Mouse (Mus musculus): ENCODE measurements around the gene Abi1. TPM values are rescaled to one million over a fixed set of nuclear protein-coding genes. Genes with fewer than 3 reads are reported as not detected.

Gene Abi1
- polyA plus RNA-seq, 1 experiment from 2014 or later = 40.7 TPM

- H3K27me3 ChIP-seq (ENCODE audit: control insufficient read depth, insufficient read depth, low read length) = no peaks in the 10 kb centered on the region
- 61% methylated on average over 6 of the region's 6 CpGs for WGBS
- ATAC-seq (ENCODE audit: low FRiP score, low TSS enrichment) = peak; percentile 74
- no peak overlapping the region; the same call in 1 of the 2 replicates for H3K27ac ChIP-seq (replicated peaks)
- no peak overlapping the region for H3K4me2 ChIP-seq (replicated peaks; ENCODE audit: low read depth)
- 0 out of 2 replicates have a peak, but pooled peaks cover 2% of the 10 kb centered on the region for H3K36me3 ChIP-seq (ENCODE audit: control insufficient read depth, insufficient read depth, low read length)
- TF ChIP-seq EP300 (optimal IDR thresholded peaks at IDR 0.05) (no peak), CTCF (IDR thresholded peaks at IDR 0.05; ENCODE audit: low read depth) (no peak)
- H3K4me3 ChIP-seq (ENCODE audit: low read depth, low read length) = no peak overlapping the region
- H3K9me3 ChIP-seq (ENCODE audit: control insufficient read depth, low read length) = no peaks in the 10 kb centered on the region
- no peaks in the 10 kb centered on the region for H3K4me1 ChIP-seq (replicated peaks; ENCODE audit: control insufficient read depth, insufficient read depth)
- DNase-seq (ENCODE audit: low spot score) = peak; percentile 23
- H3K9ac ChIP-seq (ENCODE audit: low read length) = no peak overlapping the region
These were observed 33.8 kb downstream of the Abi1 start for GRCm38 (mm10) chr2:23006219-23006618.

- Histone ChIP-seq H3K36me3 (ENCODE audit: control insufficient read depth, insufficient read depth, low read length) (0 out of 2 replicates have a peak, but pooled peaks cover under 1% of the 10 kb centered on the region), H3K4me3 (ENCODE audit: low read depth, low read length) (no peak overlapping the region), H3K4me2 (replicated peaks; ENCODE audit: low read depth) (no peak overlapping the region), H3K27me3 (ENCODE audit: control insufficient read depth, insufficient read depth, low read length) (no peaks in the 10 kb centered on the region), H3K27ac (replicated peaks) (no peak overlapping the region), H3K4me1 (replicated peaks; ENCODE audit: control insufficient read depth, insufficient read depth) (peaks cover 7% of the 10 kb centered on the region; the same call in 1 of the 2 replicates), H3K9ac (ENCODE audit: low read length) (no peak overlapping the region), H3K9me3 (ENCODE audit: control insufficient read depth, low read length) (no peaks in the 10 kb centered on the region)
- ATAC-seq (ENCODE audit: low FRiP score, low TSS enrichment) (no peak), DNase-seq (ENCODE audit: low spot score) (no peak)
- TF ChIP-seq CTCF (IDR thresholded peaks at IDR 0.05; ENCODE audit: low read depth) = no peak
- TF ChIP-seq EP300 (optimal IDR thresholded peaks at IDR 0.05) = no peak
- 58% methylated on average over 3 of the region's 3 CpGs for WGBS
These were observed 37.4 kb downstream of the Abi1 start for GRCm38 (mm10) chr2:23002637-23003036.

- Histone ChIP-seq H3K4me3 (ENCODE audit: low read depth, low read length) (no peak overlapping the region), H3K9me3 (ENCODE audit: control insufficient read depth, low read length) (no peaks in the 10 kb centered on the region), H3K4me2 (replicated peaks; ENCODE audit: low read depth) (no peak overlapping the region), H3K27ac (replicated peaks) (no peak overlapping the region), H3K27me3 (ENCODE audit: control insufficient read depth, insufficient read depth, low read length) (no peaks in the 10 kb centered on the region), H3K4me1 (replicated peaks; ENCODE audit: control insufficient read depth, insufficient read depth) (peaks cover 7% of the 10 kb centered on the region; the same call in 1 of the 2 replicates), H3K9ac (ENCODE audit: low read length) (no peak overlapping the region), H3K36me3 (ENCODE audit: control insufficient read depth, insufficient read depth, low read length) (no peaks in the 10 kb centered on the region)
- DNase-seq (ENCODE audit: low spot score) (no peak), ATAC-seq (ENCODE audit: low FRiP score, low TSS enrichment) (no peak)
- WGBS = 63% methylated on average over 1 of the region's 1 CpGs
- TF ChIP-seq EP300 (optimal IDR thresholded peaks at IDR 0.05) = no peak
- TF ChIP-seq CTCF (IDR thresholded peaks at IDR 0.05; ENCODE audit: low read depth) = no peak
These were observed 40.4 kb downstream of the Abi1 start for GRCm38 (mm10) chr2:22999620-23000019.

GRCm38 (mm10) chr2:22998804-22999203, 41.2 kb downstream of the Abi1 start:
- H3K9ac ChIP-seq (ENCODE audit: low read length) = no peak overlapping the region
- DNase-seq (ENCODE audit: low spot score) (no peak), ATAC-seq (ENCODE audit: low FRiP score, low TSS enrichment) (no peak)
- peaks cover 7% of the 10 kb centered on the region; the same call in 1 of the 2 replicates for H3K4me1 ChIP-seq (replicated peaks; ENCODE audit: control insufficient read depth, insufficient read depth)
- no peak overlapping the region for H3K4me3 ChIP-seq (ENCODE audit: low read depth, low read length)
- WGBS = 35% methylated on average over 2 of the region's 2 CpGs
- TF ChIP-seq CTCF (IDR thresholded peaks at IDR 0.05; ENCODE audit: low read depth) = no peak
- TF ChIP-seq EP300 (optimal IDR thresholded peaks at IDR 0.05) = no peak
- H3K27ac ChIP-seq (replicated peaks) = peak overlapping the region; percentile 13; the same call in 1 of the 2 replicates
- no peak overlapping the region for H3K4me2 ChIP-seq (replicated peaks; ENCODE audit: low read depth)
- H3K9me3 ChIP-seq (ENCODE audit: control insufficient read depth, low read length) = no peaks in the 10 kb centered on the region
- H3K27me3 ChIP-seq (ENCODE audit: control insufficient read depth, insufficient read depth, low read length) = no peaks in the 10 kb centered on the region
- H3K36me3 ChIP-seq (ENCODE audit: control insufficient read depth, insufficient read depth, low read length) = no peaks in the 10 kb centered on the region

- H3K9ac ChIP-seq (ENCODE audit: low read length) = no peak overlapping the region
- H3K27ac ChIP-seq (replicated peaks) = no peak overlapping the region
- no peaks in the 10 kb centered on the region for H3K9me3 ChIP-seq (ENCODE audit: control insufficient read depth, low read length)
- H3K27me3 ChIP-seq (ENCODE audit: control insufficient read depth, insufficient read depth, low read length) = no peaks in the 10 kb centered on the region
- DNase-seq (ENCODE audit: low spot score) (no peak), ATAC-seq (ENCODE audit: low FRiP score, low TSS enrichment) (no peak)
- H3K36me3 ChIP-seq (ENCODE audit: control insufficient read depth, insufficient read depth, low read length) = no peaks in the 10 kb centered on the region
- no peak overlapping the region for H3K4me3 ChIP-seq (ENCODE audit: low read depth, low read length)
- WGBS = 78% methylated on average over 2 of the region's 2 CpGs
- peaks cover 7% of the 10 kb centered on the region; the same call in 1 of the 2 replicates for H3K4me1 ChIP-seq (replicated peaks; ENCODE audit: control insufficient read depth, insufficient read depth)
- TF ChIP-seq CTCF (IDR thresholded peaks at IDR 0.05; ENCODE audit: low read depth) (no peak), EP300 (optimal IDR thresholded peaks at IDR 0.05) (no peak)
- H3K4me2 ChIP-seq (replicated peaks; ENCODE audit: low read depth) = no peak overlapping the region
These were observed 42.0 kb downstream of the Abi1 start for GRCm38 (mm10) chr2:22998015-22998414.

- Histone ChIP-seq H3K9me3 (ENCODE audit: control insufficient read depth, low read length) (no peaks in the 10 kb centered on the region), H3K27me3 (ENCODE audit: control insufficient read depth, insufficient read depth, low read length) (no peaks in the 10 kb centered on the region), H3K4me1 (replicated peaks; ENCODE audit: control insufficient read depth, insufficient read depth) (peaks cover 7% of the 10 kb centered on the region; the same call in 1 of the 2 replicates), H3K4me2 (replicated peaks; ENCODE audit: low read depth) (no peak overlapping the region), H3K4me3 (ENCODE audit: low read depth, low read length) (no peak overlapping the region), H3K36me3 (ENCODE audit: control insufficient read depth, insufficient read depth, low read length) (peaks cover 2% of the 10 kb centered on the region; the same call in 1 of the 2 replicates), H3K9ac (ENCODE audit: low read length) (no peak overlapping the region), H3K27ac (replicated peaks) (no peak overlapping the region)
- DNase-seq (ENCODE audit: low spot score) (no peak), ATAC-seq (ENCODE audit: low FRiP score, low TSS enrichment) (no peak)
- no peak for TF ChIP-seq CTCF (IDR thresholded peaks at IDR 0.05; ENCODE audit: low read depth)
- TF ChIP-seq EP300 (optimal IDR thresholded peaks at IDR 0.05) = no peak
These were observed 44.0 kb downstream of the Abi1 start for GRCm38 (mm10) chr2:22996071-22996470.

All from stomach, postnatal 0 days (tissue).